In genomic region chr5:74311200-74311825, GRCm38 (mm10) we compare ENCODE assay signal across 8 mouse cellular contexts.
DNase-seq lines count a peak whose midpoint lies in the region; ATAC-seq and TF ChIP-seq lines count a peak whose summit lies in the region.
"Had no signal": no experiment of that assay in that cellular context is flagged by ENCODE, and none has a peak within 500 bp of the region (broad histone marks: within the 10 kb centered on the region; RNA-seq: fewer than 3 reads in every experiment).

No protein-coding gene starts in this region.

- peak; percentile 18; the same call in 1 of the 2 replicates for TF ChIP-seq CTCF in bone marrow, adult 2 months (IDR thresholded peaks at IDR 0.05; ENCODE audit: control insufficient read depth, insufficient read depth, low read length)
- peak; percentile 91 for TF ChIP-seq CTCF in lung, postnatal 0 days (IDR thresholded peaks at IDR 0.05)

- TF ChIP-seq POLR2A in bone marrow, adult 2 months (IDR thresholded peaks at IDR 0.05; ENCODE audit: borderline replicate concordance, control insufficient read depth, low read depth, low read length) = no peak

- 54% methylated on average over 6 of the region's 6 CpGs for WGBS in bone marrow, adult 2 months
- 27% methylated on average over 6 of the region's 6 CpGs for WGBS in kidney, embryonic 15.5 days
- 35% methylated on average over 6 of the region's 6 CpGs for WGBS in lung, postnatal 0 days
- 31% methylated on average over 6 of the region's 6 CpGs for WGBS in stomach, embryonic 16.5 days

- TF ChIP-seq EP300 in lung, postnatal 0 days (IDR thresholded peaks at IDR 0.05) = 0 out of 2 replicates have a peak, but pooled peaks have one; percentile 34

- ATAC-seq in kidney, embryonic 15.5 days (replicated peaks; ENCODE audit: low FRiP score) = peak; percentile 80; the same call in 1 of the 2 replicates
- ATAC-seq in lung, postnatal 0 days = peak; percentile 63
- peak; percentile 50; the same call in 1 of the 2 replicates for ATAC-seq in stomach, embryonic 16.5 days (ENCODE audit: insufficient read depth, low FRiP score)

- H3K4me1 ChIP-seq in bone marrow, adult 2 months (ENCODE audit: control insufficient read depth, insufficient read depth, low read length) = no peaks in the 10 kb centered on the region
- H3K4me1 ChIP-seq in kidney, embryonic 15.5 days = peaks cover 13% of the 10 kb centered on the region
- no peaks in the 10 kb centered on the region for H3K4me1 ChIP-seq in lung, postnatal 0 days (ENCODE audit: insufficient read depth, low read depth, low read length)
- H3K4me1 ChIP-seq in stomach, embryonic 16.5 days (ENCODE audit: control insufficient read depth, insufficient read depth, low read length) = 0 out of 2 replicates have a peak, but pooled peaks cover 2% of the 10 kb centered on the region

- H3K4me3 ChIP-seq in bone marrow, adult 2 months (replicated peaks; ENCODE audit: control insufficient read depth, low read depth, low read length) = no peak overlapping the region
- H3K4me3 ChIP-seq in kidney, embryonic 15.5 days (replicated peaks) = no peak overlapping the region
- no peak overlapping the region for H3K4me3 ChIP-seq in lung, postnatal 0 days (ENCODE audit: low read depth, low read length)
- no peak overlapping the region for H3K4me3 ChIP-seq in stomach, embryonic 16.5 days (replicated peaks; ENCODE audit: low read length)
- H3K4me3 ChIP-seq: stomach, embryonic 15.5 days had no signal

- H3K9me3 ChIP-seq in kidney, embryonic 15.5 days (replicated peaks) = no peaks in the 10 kb centered on the region
- no peaks in the 10 kb centered on the region for H3K9me3 ChIP-seq in lung, postnatal 0 days (ENCODE audit: low read length)
- H3K9me3 ChIP-seq in stomach, embryonic 16.5 days (replicated peaks; ENCODE audit: control insufficient read depth, low read length) = no peaks in the 10 kb centered on the region
- H3K9me3 ChIP-seq: stomach, embryonic 15.5 days had no signal

- no peak overlapping the region for H3K27ac ChIP-seq in bone marrow, adult 2 months (ENCODE audit: control insufficient read depth, insufficient read depth, low read depth, low read length, poor library complexity)
- 0 out of 2 replicates have a peak overlapping the region, but pooled peaks have one; percentile 41 for H3K27ac ChIP-seq in kidney, embryonic 15.5 days
- H3K27ac ChIP-seq in lung, postnatal 0 days (ENCODE audit: low read length) = no peak overlapping the region
- peak overlapping the region; percentile 60; the same call in 1 of the 2 replicates for H3K27ac ChIP-seq in stomach, embryonic 16.5 days (ENCODE audit: low read length)
- H3K27ac ChIP-seq: stomach, embryonic 15.5 days had no signal

- peak; percentile 41 for DNase-seq in urinary bladder, postnatal 14 days (ENCODE audit: low spot score)
- DNase-seq in urinary bladder, adult 2 months (ENCODE audit: low spot score) = no peak
- DNase-seq in forelimb bud, embryonic 11.5 days (ENCODE audit: low read depth, low spot score) = peak; percentile 88
- peak; percentile 86 for DNase-seq in lung, postnatal 0 days (ENCODE audit: low spot score)

- no peak overlapping the region for H3K4me2 ChIP-seq in kidney, embryonic 15.5 days
- no peak overlapping the region for H3K4me2 ChIP-seq in lung, postnatal 0 days (replicated peaks; ENCODE audit: low read depth, low read length)
- H3K4me2 ChIP-seq in stomach, embryonic 16.5 days (ENCODE audit: low read depth, low read length) = no peak overlapping the region
- H3K4me2 ChIP-seq: stomach, embryonic 15.5 days had no signal

- no peaks in the 10 kb centered on the region for H3K36me3 ChIP-seq in kidney, embryonic 15.5 days
- no peaks in the 10 kb centered on the region for H3K36me3 ChIP-seq in lung, postnatal 0 days (ENCODE audit: insufficient read depth, low read length)
- no peaks in the 10 kb centered on the region for H3K36me3 ChIP-seq in stomach, embryonic 16.5 days (ENCODE audit: control insufficient read depth, insufficient read depth, low read length)
- H3K36me3 ChIP-seq: stomach, embryonic 15.5 days had no signal

- no peak overlapping the region for H3K9ac ChIP-seq in kidney, embryonic 15.5 days
- no peak overlapping the region for H3K9ac ChIP-seq in lung, postnatal 0 days (replicated peaks; ENCODE audit: low read depth)
- no peak overlapping the region for H3K9ac ChIP-seq in stomach, embryonic 16.5 days (ENCODE audit: low read length)
- H3K9ac ChIP-seq: stomach, embryonic 15.5 days had no signal

- H3K27me3 ChIP-seq in kidney, embryonic 15.5 days = no peaks in the 10 kb centered on the region
- no peaks in the 10 kb centered on the region for H3K27me3 ChIP-seq in lung, postnatal 0 days (replicated peaks; ENCODE audit: insufficient read depth, low read length)
- H3K27me3 ChIP-seq in stomach, embryonic 16.5 days (ENCODE audit: control insufficient read depth, insufficient read depth, low read length) = no peaks in the 10 kb centered on the region
- H3K27me3 ChIP-seq: stomach, embryonic 15.5 days had no signal

Comparison
In these comparisons a context has a peak if more than half of its experiments do, and no peak if none do; other contexts are left out.
1. H3K27ac ChIP-seq: peak in kidney, embryonic 15.5 days (single experiment) and stomach, embryonic 16.5 days (single experiment); none in bone marrow, adult 2 months (single experiment) and lung, postnatal 0 days (single experiment).
2. Peak in every context shown above with its lines, with median percentiles within 50 percentile points of each other: ATAC-seq.